Mouse (Mus musculus): Measurements from ENCODE around the gene Cfap99.
A peak's percentile ranks its signal among the peaks of the same experiment; 100 is the strongest.

The Cfap99 gene

GRCm38 (mm10) chr5:34278058-34278457, 10.3 kb upstream of the Cfap99 start:
- no peak for DNase-seq (ENCODE audit: low read depth, low spot score)

- DNase-seq (ENCODE audit: low read depth, low spot score): no peak
These were observed 9.2 kb upstream of the Cfap99 start for GRCm38 (mm10) chr5:34279214-34279613.

GRCm38 (mm10) chr5:34280976-34281375, 7.4 kb upstream of the Cfap99 start:
- DNase-seq (ENCODE audit: low read depth, low spot score): peak; percentile 69

- no peak for DNase-seq (ENCODE audit: low read depth, low spot score)
These were observed 5.0 kb upstream of the Cfap99 start for GRCm38 (mm10) chr5:34283355-34283754.

GRCm38 (mm10) chr5:34284156-34284750, 4.1 kb upstream of the Cfap99 start:
- no peak for DNase-seq (ENCODE audit: low read depth, low spot score)

- DNase-seq (ENCODE audit: low read depth, low spot score): no peak
These were observed 3.1 kb upstream of the Cfap99 start for GRCm38 (mm10) chr5:34285285-34285684.

- no peak for DNase-seq (ENCODE audit: low read depth, low spot score)
These were observed 1.9 kb upstream of the Cfap99 start for GRCm38 (mm10) chr5:34286516-34286915.

- DNase-seq (ENCODE audit: low read depth, low spot score): no peak
These were observed 1.2 kb upstream of the Cfap99 start for GRCm38 (mm10) chr5:34287001-34287837.

- DNase-seq (ENCODE audit: low read depth, low spot score): no peak
These were observed 608 bp upstream of the Cfap99 start for GRCm38 (mm10) chr5:34287838-34288145.

- DNase-seq (ENCODE audit: low read depth, low spot score): no peak
These were observed 886 bp downstream of the Cfap99 start for GRCm38 (mm10) chr5:34289286-34289685.

- no peak for DNase-seq (ENCODE audit: low read depth, low spot score)
These were observed 5.0 kb downstream of the Cfap99 start for GRCm38 (mm10) chr5:34293363-34293762.

- DNase-seq (ENCODE audit: low read depth, low spot score): no peak
These were observed 6.3 kb downstream of the Cfap99 start for GRCm38 (mm10) chr5:34294696-34295095.

- no peak for DNase-seq (ENCODE audit: low read depth, low spot score)
These were observed 6.7 kb downstream of the Cfap99 start for GRCm38 (mm10) chr5:34295141-34295540.

- DNase-seq (ENCODE audit: low read depth, low spot score): no peak
These were observed 9.7 kb downstream of the Cfap99 start for GRCm38 (mm10) chr5:34298061-34298460.

- DNase-seq (ENCODE audit: low read depth, low spot score): no peak
These were observed 10.6 kb downstream of the Cfap99 start for GRCm38 (mm10) chr5:34298937-34299535.

GRCm38 (mm10) chr5:34302377-34302776, 14.0 kb downstream of the Cfap99 start:
- no peak for DNase-seq (ENCODE audit: low read depth, low spot score)

- DNase-seq (ENCODE audit: low read depth, low spot score): no peak
These were observed 20.6 kb downstream of the Cfap99 start for GRCm38 (mm10) chr5:34309016-34309415.

GRCm38 (mm10) chr5:34319491-34320034, 31.2 kb downstream of the Cfap99 start:
- no peak for DNase-seq (ENCODE audit: low read depth, low spot score)

GRCm38 (mm10) chr5:34321236-34321635, 32.8 kb downstream of the Cfap99 start:
- DNase-seq (ENCODE audit: low read depth, low spot score): no peak

GRCm38 (mm10) chr5:34325286-34325685, 36.9 kb downstream of the Cfap99 start:
- DNase-seq (ENCODE audit: low read depth, low spot score): peak; percentile 27

GRCm38 (mm10) chr5:34326249-34326691, 37.9 kb downstream of the Cfap99 start:
- DNase-seq (ENCODE audit: low read depth, low spot score): no peak

GRCm38 (mm10) chr5:34326875-34327576, 38.6 kb downstream of the Cfap99 start:
- no peak for DNase-seq (ENCODE audit: low read depth, low spot score)
